Mouse (Mus musculus): ENCODE measurements at regions not wholly inside any gene's neighbourhood (a gene's known extent, or its start where the extent isn't known, plus 50 kb on each side); places are given as distances from the start of the nearest gene placed in this dataset.

GRCm38 (mm10) chr13:60337383-60337782, 160.2 kb upstream of the Gas1 start:
- Histone ChIP-seq H3K4me1 (peaks cover 34% of the 10 kb centered on the region), H3K4me3 (no peak overlapping the region), H3K27ac (peak overlapping the region; percentile 89), H3K9ac (no peak overlapping the region), H3K4me2 (replicated peaks) (no peak overlapping the region), H3K36me3 (no peaks in the 10 kb centered on the region), H3K27me3 (no peaks in the 10 kb centered on the region), H3K9me3 (0 out of 2 replicates have a peak, but pooled peaks cover 6% of the 10 kb centered on the region)
- WGBS = 47% methylated on average over 2 of the region's 2 CpGs
- peak; percentile 45 for ATAC-seq (ENCODE audit: low FRiP score, low read depth)

- Histone ChIP-seq H3K9ac (no peak overlapping the region), H3K4me2 (replicated peaks) (no peak overlapping the region), H3K9me3 (0 out of 2 replicates have a peak, but pooled peaks cover 6% of the 10 kb centered on the region), H3K4me3 (no peak overlapping the region), H3K4me1 (peaks cover 28% of the 10 kb centered on the region), H3K27me3 (no peaks in the 10 kb centered on the region), H3K36me3 (no peaks in the 10 kb centered on the region), H3K27ac (peak overlapping the region; percentile 89)
- peak; percentile 85 for ATAC-seq (ENCODE audit: low FRiP score, low read depth)
- 26% methylated on average over 8 of the region's 8 CpGs for WGBS
Measured at GRCm38 (mm10) chr13:60338107-60338506, 160.9 kb upstream of the Gas1 start.

- H3K27me3 ChIP-seq = no peaks in the 10 kb centered on the region
- no peak overlapping the region for H3K4me3 ChIP-seq
- ATAC-seq (ENCODE audit: low FRiP score, low read depth) = no peak
- H3K4me2 ChIP-seq (replicated peaks) = no peak overlapping the region
- no peak overlapping the region for H3K27ac ChIP-seq
- peaks cover 28% of the 10 kb centered on the region for H3K4me1 ChIP-seq
- 82% methylated on average over 2 of the region's 2 CpGs for WGBS
- 0 out of 2 replicates have a peak, but pooled peaks cover 6% of the 10 kb centered on the region for H3K9me3 ChIP-seq
- no peaks in the 10 kb centered on the region for H3K36me3 ChIP-seq
- H3K9ac ChIP-seq = no peak overlapping the region
Measured at GRCm38 (mm10) chr13:60340068-60340467, 162.9 kb upstream of the Gas1 start.

- peak overlapping the region; percentile 32; the same call in 1 of the 2 replicates for H3K9ac ChIP-seq
- H3K4me1 ChIP-seq = peaks cover 32% of the 10 kb centered on the region
- no peak overlapping the region for H3K4me2 ChIP-seq (replicated peaks)
- peak; percentile 76 for ATAC-seq (ENCODE audit: low FRiP score, low read depth)
- no peak overlapping the region for H3K4me3 ChIP-seq
- 14% methylated on average over 7 of the region's 7 CpGs for WGBS
- H3K9me3 ChIP-seq = no peaks in the 10 kb centered on the region
- no peaks in the 10 kb centered on the region for H3K36me3 ChIP-seq
- H3K27me3 ChIP-seq = no peaks in the 10 kb centered on the region
- peak overlapping the region; percentile 85 for H3K27ac ChIP-seq
Measured at GRCm38 (mm10) chr13:60347881-60348280, 170.7 kb upstream of the Gas1 start.

- ATAC-seq (ENCODE audit: low FRiP score, low read depth) = no peak; the same call in 1 of the 2 replicates
- Histone ChIP-seq H3K4me2 (replicated peaks) (no peak overlapping the region), H3K9ac (no peak overlapping the region), H3K36me3 (no peaks in the 10 kb centered on the region), H3K27ac (peak overlapping the region; percentile 85), H3K4me1 (peaks cover 32% of the 10 kb centered on the region), H3K27me3 (no peaks in the 10 kb centered on the region), H3K4me3 (no peak overlapping the region), H3K9me3 (no peaks in the 10 kb centered on the region)
- WGBS = 36% methylated on average over 2 of the region's 2 CpGs
Measured at GRCm38 (mm10) chr13:60348438-60348837, 171.3 kb upstream of the Gas1 start.

GRCm38 (mm10) chr13:60355707-60356490, 178.7 kb upstream of the Gas1 start:
- Histone ChIP-seq H3K27ac (no peak overlapping the region), H3K4me1 (peaks cover 19% of the 10 kb centered on the region), H3K36me3 (no peaks in the 10 kb centered on the region), H3K9ac (no peak overlapping the region), H3K4me2 (replicated peaks) (no peak overlapping the region), H3K9me3 (no peaks in the 10 kb centered on the region), H3K27me3 (no peaks in the 10 kb centered on the region), H3K4me3 (no peak overlapping the region)
- ATAC-seq (ENCODE audit: low FRiP score, low read depth) = no peak
- 55% methylated on average over 6 of the region's 6 CpGs for WGBS

- Histone ChIP-seq H3K9ac (no peak overlapping the region), H3K27ac (peak overlapping the region; percentile 44; the same call in 1 of the 2 replicates), H3K4me2 (replicated peaks) (no peak overlapping the region), H3K9me3 (no peaks in the 10 kb centered on the region), H3K27me3 (no peaks in the 10 kb centered on the region), H3K4me3 (no peak overlapping the region), H3K4me1 (peaks cover 30% of the 10 kb centered on the region), H3K36me3 (no peaks in the 10 kb centered on the region)
- 71% methylated on average over 7 of the region's 7 CpGs for WGBS
- no peak for ATAC-seq (ENCODE audit: low FRiP score, low read depth)
Measured at GRCm38 (mm10) chr13:60358408-60359060, 181.4 kb upstream of the Gas1 start.

GRCm38 (mm10) chr13:60364778-60365672, 187.9 kb upstream of the Gas1 start:
- Histone ChIP-seq H3K27ac (peak overlapping the region; percentile 88), H3K27me3 (no peaks in the 10 kb centered on the region), H3K9me3 (no peaks in the 10 kb centered on the region), H3K9ac (no peak overlapping the region), H3K4me1 (peaks cover 75% of the 10 kb centered on the region), H3K4me2 (replicated peaks) (peak overlapping the region; percentile 32), H3K4me3 (no peak overlapping the region), H3K36me3 (no peaks in the 10 kb centered on the region)
- peak; percentile 96 for ATAC-seq (ENCODE audit: low FRiP score, low read depth)
- WGBS = 12% methylated on average over 13 of the region's 13 CpGs

GRCm38 (mm10) chr13:60369216-60369615, 192.1 kb upstream of the Gas1 start:
- H3K4me2 ChIP-seq (replicated peaks) = no peak overlapping the region
- 40% methylated on average over 4 of the region's 4 CpGs for WGBS
- ATAC-seq (ENCODE audit: low FRiP score, low read depth) = no peak
- H3K4me1 ChIP-seq = peaks cover 67% of the 10 kb centered on the region
- no peaks in the 10 kb centered on the region for H3K9me3 ChIP-seq
- no peak overlapping the region for H3K4me3 ChIP-seq
- H3K27ac ChIP-seq = peak overlapping the region; percentile 23
- no peak overlapping the region for H3K9ac ChIP-seq
- no peaks in the 10 kb centered on the region for H3K27me3 ChIP-seq
- no peaks in the 10 kb centered on the region for H3K36me3 ChIP-seq

GRCm38 (mm10) chr13:60371656-60372055, 194.5 kb upstream of the Gas1 start:
- no peak overlapping the region for H3K4me3 ChIP-seq
- peaks cover 53% of the 10 kb centered on the region for H3K4me1 ChIP-seq
- no peak for ATAC-seq (ENCODE audit: low FRiP score, low read depth)
- no peak overlapping the region for H3K9ac ChIP-seq
- no peak overlapping the region for H3K27ac ChIP-seq
- WGBS = 67% methylated on average over 2 of the region's 2 CpGs
- no peak overlapping the region for H3K4me2 ChIP-seq (replicated peaks)
- H3K27me3 ChIP-seq = no peaks in the 10 kb centered on the region
- no peaks in the 10 kb centered on the region for H3K9me3 ChIP-seq
- no peaks in the 10 kb centered on the region for H3K36me3 ChIP-seq

GRCm38 (mm10) chr13:60376705-60377104, 199.5 kb upstream of the Gas1 start:
- Histone ChIP-seq H3K4me1 (peaks cover 22% of the 10 kb centered on the region), H3K27ac (peak overlapping the region; percentile 84), H3K4me3 (no peak overlapping the region), H3K4me2 (replicated peaks) (no peak overlapping the region), H3K9ac (no peak overlapping the region), H3K36me3 (no peaks in the 10 kb centered on the region), H3K9me3 (no peaks in the 10 kb centered on the region), H3K27me3 (no peaks in the 10 kb centered on the region)
- peak; percentile 54; the same call in 1 of the 2 replicates for ATAC-seq (ENCODE audit: low FRiP score, low read depth)
- WGBS = 39% methylated on average over 2 of the region's 2 CpGs

GRCm38 (mm10) chr13:60382855-60383254, 205.7 kb upstream of the Gas1 start:
- ATAC-seq (ENCODE audit: low FRiP score, low read depth) = no peak
- Histone ChIP-seq H3K9me3 (no peaks in the 10 kb centered on the region), H3K4me2 (replicated peaks) (no peak overlapping the region), H3K36me3 (no peaks in the 10 kb centered on the region; the same call in 1 of the 2 replicates), H3K27ac (no peak overlapping the region), H3K4me3 (no peak overlapping the region), H3K9ac (no peak overlapping the region), H3K27me3 (no peaks in the 10 kb centered on the region), H3K4me1 (peaks cover 11% of the 10 kb centered on the region)
- WGBS = 52% methylated on average over 2 of the region's 2 CpGs

Measured in limb, embryonic 13.5 days (tissue).